Mouse (Mus musculus) small intestine, adult 2 months (tissue): ENCODE measurements at regions not wholly inside any gene's neighbourhood (a gene's known extent, or its start where the extent isn't known, plus 50 kb on each side); places are given as distances from the start of the nearest gene placed in this dataset.

Experiments
- H3K27ac ChIP-seq: fragments of 200-500 bp; 2 replicates; pipeline ENCODE4 v1.5.1; 2012; ENCODE audit warnings: low read depth, low read length, control low read depth, inconsistent platforms; ENCODE audit not compliant: insufficient read depth
- H3K27me3 ChIP-seq: fragments of 200-500 bp; 2 replicates; pipeline ENCODE4 v1.6.1; 2012; ENCODE audit warnings: mild to moderate bottlenecking, moderate library complexity, low read length, inconsistent platforms; ENCODE audit not compliant: control insufficient read depth, insufficient read depth
- H3K36me3 ChIP-seq: fragments of 200-500 bp; 2 replicates; pipeline ENCODE4 v1.6.1; 2012; ENCODE audit warnings: mild to moderate bottlenecking, low read length, control low read depth, inconsistent platforms; ENCODE audit not compliant: control insufficient read depth, insufficient read depth
- H3K4me1 ChIP-seq: fragments of 200-500 bp; 2 replicates; pipeline ENCODE4 v1.6.1; 2012; ENCODE audit warnings: low read length, inconsistent platforms, mixed read lengths; ENCODE audit not compliant: control insufficient read depth, insufficient read depth, insufficient read length
- H3K4me3 ChIP-seq: fragments of 200-500 bp; 2 replicates; pipeline ENCODE4 v1.5.1; 2012; ENCODE audit warnings: low read depth, mild to moderate bottlenecking, control low read depth, inconsistent platforms, low read length, moderate library complexity
- CTCF ChIP-seq: fragments of 200-500 bp; IDR thresholded peaks from 2 replicates; pipeline ENCODE4 v1.5.1; 2012; ENCODE audit warnings: low read depth, mild to moderate bottlenecking, control low read depth, inconsistent platforms, low read length, moderate library complexity, mixed read lengths; ENCODE audit not compliant: insufficient replicate concordance, insufficient read length; ENCODE audit errors: extremely low read depth
- POLR2A ChIP-seq: fragments of 200-500 bp; IDR thresholded peaks from 2 replicates; pipeline ENCODE4 v1.6.1; 2012; ENCODE audit warnings: low read depth, mild to moderate bottlenecking, control low read depth, inconsistent platforms, low read length, moderate library complexity
- WGBS: fragments of 180-500 bp; shearing (Covaris S2); methylation state at CpG from one replicate; pipeline ENCODE4 v1.1.7; 2018; 5-methylcytosine and 5-hydroxymethylcytosine counted together

GRCm38 (mm10) chr10:37434229-37434628 is 295.5 kb upstream of the Marcks start:
- 82% methylated on average over 5 of the region's 5 CpGs for WGBS
- no peak for TF ChIP-seq CTCF
- no peak for TF ChIP-seq POLR2A
- no peaks in the 10 kb centered on the region for H3K27me3 ChIP-seq

GRCm38 (mm10) chr10:37423047-37423446 is 284.3 kb upstream of the Marcks start:
- no peak for TF ChIP-seq CTCF
- TF ChIP-seq POLR2A: no peak
- no peak overlapping the region for H3K27ac ChIP-seq
- WGBS: 13% methylated on average over 1 of the region's 1 CpGs
- no peaks in the 10 kb centered on the region for H3K36me3 ChIP-seq
- no peak overlapping the region for H3K4me3 ChIP-seq
- H3K27me3 ChIP-seq: no peaks in the 10 kb centered on the region
- no peaks in the 10 kb centered on the region for H3K4me1 ChIP-seq

More at GRCm38 (mm10) chr10:37434229-37434628, 295.5 kb upstream of the Marcks start:
- H3K27ac ChIP-seq: no peak overlapping the region
- no peaks in the 10 kb centered on the region for H3K36me3 ChIP-seq
- no peaks in the 10 kb centered on the region for H3K4me1 ChIP-seq
- no peak overlapping the region for H3K4me3 ChIP-seq

GRCm38 (mm10) chr10:37422612-37423011 is 283.9 kb upstream of the Marcks start:
- WGBS: 33% methylated on average over 2 of the region's 2 CpGs
- Histone ChIP-seq H3K27ac (no peak overlapping the region), H3K36me3 (no peaks in the 10 kb centered on the region), H3K27me3 (no peaks in the 10 kb centered on the region), H3K4me1 (no peaks in the 10 kb centered on the region), H3K4me3 (no peak overlapping the region)
- no peak for TF ChIP-seq CTCF
- TF ChIP-seq POLR2A: no peak

- H3K27me3 ChIP-seq: no peaks in the 10 kb centered on the region
- no peaks in the 10 kb centered on the region for H3K4me1 ChIP-seq
- WGBS: 86% methylated on average over 1 of the region's 1 CpGs
- no peak overlapping the region for H3K4me3 ChIP-seq
- H3K36me3 ChIP-seq: no peaks in the 10 kb centered on the region
- H3K27ac ChIP-seq: no peak overlapping the region
- TF ChIP-seq POLR2A: no peak
- no peak for TF ChIP-seq CTCF
These were observed 277.6 kb upstream of the Marcks start for GRCm38 (mm10) chr10:37416321-37416720.

GRCm38 (mm10) chr10:37412401-37412800 is 273.7 kb upstream of the Marcks start:
- Histone ChIP-seq H3K27ac (no peak overlapping the region), H3K4me1 (no peaks in the 10 kb centered on the region), H3K36me3 (no peaks in the 10 kb centered on the region), H3K27me3 (no peaks in the 10 kb centered on the region), H3K4me3 (no peak overlapping the region)
- 92% methylated on average over 1 of the region's 1 CpGs for WGBS
- no peak for TF ChIP-seq CTCF
- no peak for TF ChIP-seq POLR2A

- WGBS: 79% methylated on average over 1 of the region's 1 CpGs
- Histone ChIP-seq H3K4me1 (no peaks in the 10 kb centered on the region), H3K4me3 (no peak overlapping the region), H3K27ac (no peak overlapping the region), H3K36me3 (no peaks in the 10 kb centered on the region), H3K27me3 (no peaks in the 10 kb centered on the region)
- TF ChIP-seq CTCF (no peak), POLR2A (no peak)
These were observed 271.0 kb upstream of the Marcks start for GRCm38 (mm10) chr10:37409749-37410148.

GRCm38 (mm10) chr10:37407487-37407886 is 268.8 kb upstream of the Marcks start:
- no peak overlapping the region for H3K4me3 ChIP-seq
- H3K27me3 ChIP-seq: no peaks in the 10 kb centered on the region
- no peaks in the 10 kb centered on the region for H3K4me1 ChIP-seq
- WGBS: 90% methylated on average over 2 of the region's 2 CpGs
- H3K27ac ChIP-seq: no peak overlapping the region
- no peak for TF ChIP-seq POLR2A
- no peak for TF ChIP-seq CTCF
- no peaks in the 10 kb centered on the region for H3K36me3 ChIP-seq

- no peak overlapping the region for H3K27ac ChIP-seq
- TF ChIP-seq CTCF: no peak
- TF ChIP-seq POLR2A: no peak
- 95% methylated on average over 4 of the region's 4 CpGs for WGBS
- H3K27me3 ChIP-seq: no peaks in the 10 kb centered on the region
- no peak overlapping the region for H3K4me3 ChIP-seq
- no peaks in the 10 kb centered on the region for H3K36me3 ChIP-seq
- no peaks in the 10 kb centered on the region for H3K4me1 ChIP-seq
These were observed 266.2 kb upstream of the Marcks start for GRCm38 (mm10) chr10:37404933-37405332.
